Mouse (Mus musculus): ENCODE measurements around the gene Tlcd1.
"Not testable (repeated sequence)": the region's sequence is repeated elsewhere in the genome, so short reads cannot be mapped to it uniquely, and the experiment has no call there.

DNA sequence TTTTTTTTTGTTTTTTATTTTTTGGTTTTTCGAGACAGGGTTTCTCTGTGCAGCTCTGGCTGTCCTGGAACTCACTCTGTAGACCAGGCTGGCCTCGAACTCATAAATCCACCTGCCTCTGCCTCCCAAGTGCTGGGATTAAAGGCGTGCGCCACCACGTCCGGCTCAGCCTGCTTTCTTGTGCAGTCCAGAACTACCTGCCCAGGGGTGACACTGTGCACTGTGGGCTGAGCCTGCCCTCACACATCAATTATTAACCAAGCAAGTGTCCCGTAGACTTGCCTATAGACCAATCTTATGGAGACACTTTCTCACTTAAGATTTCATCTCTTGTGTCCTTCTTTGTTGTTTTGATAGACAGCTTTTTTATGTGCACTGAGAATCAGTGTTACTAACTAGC, 41.2 kb upstream of the Tlcd1 start:
- TF ChIP-seq CTCF (IDR thresholded peaks at IDR 0.05; ENCODE audit: low read depth, low read length); POLR2A (IDR thresholded peaks at IDR 0.05; ENCODE audit: borderline replicate concordance, low read depth, low read length): not testable (repeated sequence)
